Mouse (Mus musculus) E14TG2a.4 (cell line): ENCODE results near the gene Gucd1.

Experiments used
- CTCF ChIP-seq: conservative IDR thresholded peaks from 2 replicates; pipeline ENCODE4 v1.5.1; 2014; ENCODE audit warnings: low read length
- NANOG ChIP-seq: IDR thresholded peaks from 2 replicates; pipeline ENCODE4 v1.6.1; 2014; ENCODE audit warnings: borderline replicate concordance, low read length, mixed read lengths

- TF ChIP-seq CTCF (no peak), NANOG (no peak)
Measured at GRCm38 (mm10) chr10:75552106-75552505, 34.3 kb upstream of the Gucd1 start.
